Mouse (Mus musculus): ENCODE measurements around the gene Fkbp11. TPM values are rescaled to one million over a fixed set of nuclear protein-coding genes. Genes with fewer than 3 reads are reported as not detected.

Gene Fkbp11
- polyA plus RNA-seq, 2 experiments, result 70.1 to 123 TPM

GRCm38 (mm10) chr15:98726746-98727145, 1.3 kb downstream of the Fkbp11 start:
- ATAC-seq (ENCODE audit: insufficient read depth), result no peak
- DNase-seq (ENCODE audit: low read depth in 3 of 3, low spot score in 3 of 3), result no peak
- no peaks in the 10 kb centered on the region for H3K36me3 ChIP-seq (replicated peaks; ENCODE audit: control insufficient read depth, insufficient read depth, low read depth)
- peaks cover 0 to 11% of the 10 kb centered on the region in 2 experiments; a peak in 2 of 4 replicates for H3K4me1 ChIP-seq (replicated peaks; ENCODE audit: control insufficient read depth in 2 of 2, insufficient read depth in 2 of 2, low read length in 1 of 2)
- TF ChIP-seq EP300 (IDR thresholded peaks at IDR 0.05; ENCODE audit: low read depth) (no peak), CTCF (IDR thresholded peaks at IDR 0.05; ENCODE audit: low read depth) (no peak)
- peak overlapping the region; percentile 77 for H3K4me2 ChIP-seq (ENCODE audit: low read depth)
- H3K27me3 ChIP-seq (ENCODE audit: control insufficient read depth, insufficient read depth, low read length), result peaks cover 13% of the 10 kb centered on the region
- H3K9me3 ChIP-seq (ENCODE audit: control insufficient read depth, low read length), result no peaks in the 10 kb centered on the region
- H3K9ac ChIP-seq (replicated peaks), result no peak overlapping the region
- 45% methylated on average over 7 of the region's 7 CpGs for WGBS (ENCODE audit: insufficient replicate concordance)
- H3K4me3 ChIP-seq (ENCODE audit: insufficient read depth in 1 of 2, low read depth in 2 of 2, low read length in 2 of 2), result peak overlapping the region; percentile 61 to 73
- no peak overlapping the region for H3K27ac ChIP-seq

DNA sequence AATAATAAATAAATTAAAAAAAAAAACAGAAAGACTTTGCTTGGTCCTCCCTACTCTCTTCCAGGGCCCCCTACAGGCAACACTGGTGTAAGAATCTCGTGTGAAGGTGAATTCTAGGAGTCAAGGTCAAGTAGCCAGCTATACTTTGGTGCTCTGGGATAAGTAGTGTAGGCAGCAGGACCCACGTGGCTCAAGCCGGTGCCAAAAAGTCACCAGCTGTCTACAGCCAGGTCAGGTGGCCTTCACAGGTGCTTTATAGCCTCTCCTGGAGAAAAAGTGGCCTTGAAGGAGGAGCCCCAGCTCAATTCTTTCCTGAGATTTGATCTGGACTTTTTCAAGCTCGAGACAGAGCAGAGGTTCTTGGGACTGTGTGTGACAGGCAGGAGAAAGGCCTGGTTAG, 1.9 kb downstream of the Fkbp11 start:
- Histone ChIP-seq H3K27ac (no peak overlapping the region), H3K27me3 (ENCODE audit: control insufficient read depth, insufficient read depth, low read length) (peaks cover 13% of the 10 kb centered on the region), H3K9me3 (ENCODE audit: control insufficient read depth, low read length) (no peaks in the 10 kb centered on the region), H3K4me1 (replicated peaks; ENCODE audit: control insufficient read depth in 2 of 2, insufficient read depth in 2 of 2, low read length in 1 of 2) (peaks cover 0 to 11% of the 10 kb centered on the region in 2 experiments; a peak in 2 of 4 replicates), H3K9ac (replicated peaks) (no peak overlapping the region), H3K36me3 (replicated peaks; ENCODE audit: control insufficient read depth, insufficient read depth, low read depth) (no peaks in the 10 kb centered on the region), H3K4me2 (ENCODE audit: low read depth) (no peak overlapping the region), H3K4me3 (ENCODE audit: insufficient read depth in 1 of 2, low read depth in 2 of 2, low read length in 2 of 2) (no peak overlapping the region)
- 53% methylated on average over 4 of the region's 4 CpGs for WGBS (ENCODE audit: insufficient replicate concordance)
- TF ChIP-seq EP300 (IDR thresholded peaks at IDR 0.05; ENCODE audit: low read depth), result no peak
- TF ChIP-seq CTCF (IDR thresholded peaks at IDR 0.05; ENCODE audit: low read depth), result no peak; the same call in 1 of the 2 replicates
- DNase-seq (ENCODE audit: low read depth in 3 of 3, low spot score in 3 of 3) (no peak), ATAC-seq (ENCODE audit: insufficient read depth) (no peak)

DNA sequence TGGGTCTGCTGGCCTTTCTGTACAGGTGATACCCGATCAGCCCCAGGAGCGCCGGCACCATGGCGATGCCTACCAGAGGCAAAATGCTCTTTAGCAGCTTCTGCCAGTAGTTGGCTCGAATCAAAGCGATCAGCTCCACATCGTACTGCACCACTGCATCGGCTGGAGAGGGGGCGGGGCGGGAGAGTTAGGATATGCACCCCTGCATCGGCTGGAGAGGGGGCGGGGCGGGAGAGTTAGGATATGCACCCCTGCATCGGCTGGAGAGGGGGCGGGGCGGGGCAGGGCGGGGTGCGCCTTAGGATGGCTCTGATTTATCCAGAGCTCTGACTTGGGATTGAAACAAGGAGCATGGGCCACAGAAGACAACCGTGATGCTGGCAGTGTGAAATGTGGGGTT, 3.6 kb downstream of the Fkbp11 start:
- TF ChIP-seq EP300 (IDR thresholded peaks at IDR 0.05; ENCODE audit: low read depth), result no peak
- no peak for TF ChIP-seq CTCF (IDR thresholded peaks at IDR 0.05; ENCODE audit: low read depth)
- ATAC-seq (ENCODE audit: insufficient read depth) (no peak), DNase-seq (ENCODE audit: low read depth in 3 of 3, low spot score in 3 of 3) (no peak)
- 46% methylated on average over 19 of the region's 19 CpGs for WGBS (ENCODE audit: insufficient replicate concordance)
- Histone ChIP-seq H3K4me2 (ENCODE audit: low read depth) (no peak overlapping the region), H3K4me1 (replicated peaks; ENCODE audit: control insufficient read depth in 2 of 2, insufficient read depth in 2 of 2, low read length in 1 of 2) (peaks cover 0 to 9% of the 10 kb centered on the region in 2 experiments; a peak in 2 of 4 replicates), H3K9ac (replicated peaks) (no peak overlapping the region), H3K27ac (no peak overlapping the region), H3K36me3 (replicated peaks; ENCODE audit: control insufficient read depth, insufficient read depth, low read depth) (no peaks in the 10 kb centered on the region), H3K27me3 (ENCODE audit: control insufficient read depth, insufficient read depth, low read length) (peaks cover 13% of the 10 kb centered on the region), H3K4me3 (ENCODE audit: insufficient read depth in 1 of 2, low read depth in 2 of 2, low read length in 2 of 2) (no peak overlapping the region), H3K9me3 (ENCODE audit: control insufficient read depth, low read length) (no peaks in the 10 kb centered on the region)

- H3K27ac ChIP-seq, result no peak overlapping the region
- no peak overlapping the region; the same call in 1 of the 2 replicates for H3K4me2 ChIP-seq (ENCODE audit: low read depth)
- H3K4me3 ChIP-seq (ENCODE audit: insufficient read depth in 1 of 2, low read depth in 2 of 2, low read length in 2 of 2), result no peak overlapping the region
- no peak for ATAC-seq (ENCODE audit: insufficient read depth)
- 0 out of 4 replicates have a peak, but pooled peaks cover 0 to 3% of the 10 kb centered on the region in 2 experiments for H3K4me1 ChIP-seq (replicated peaks; ENCODE audit: control insufficient read depth in 2 of 2, insufficient read depth in 2 of 2, low read length in 1 of 2)
- H3K9me3 ChIP-seq (ENCODE audit: control insufficient read depth, low read length), result no peaks in the 10 kb centered on the region
- no peak for TF ChIP-seq EP300 (IDR thresholded peaks at IDR 0.05; ENCODE audit: low read depth)
- TF ChIP-seq CTCF (IDR thresholded peaks at IDR 0.05; ENCODE audit: low read depth), result no peak
- no peak overlapping the region for H3K9ac ChIP-seq (replicated peaks)
- no peaks in the 10 kb centered on the region for H3K36me3 ChIP-seq (replicated peaks; ENCODE audit: control insufficient read depth, insufficient read depth, low read depth)
- WGBS (ENCODE audit: insufficient replicate concordance), result 22% methylated on average over 14 of the region's 14 CpGs
- no peaks in the 10 kb centered on the region; the same call in 1 of the 2 replicates for H3K27me3 ChIP-seq (ENCODE audit: control insufficient read depth, insufficient read depth, low read length)
- DNase-seq (ENCODE audit: low read depth in 3 of 3, low spot score in 3 of 3), result no peak
Measured at GRCm38 (mm10) chr15:98722854-98723253, 5.1 kb downstream of the Fkbp11 start.

GRCm38 (mm10) chr15:98722191-98722590, 5.8 kb downstream of the Fkbp11 start:
- no peaks in the 10 kb centered on the region for H3K9me3 ChIP-seq (ENCODE audit: control insufficient read depth, low read length)
- ATAC-seq (ENCODE audit: insufficient read depth), result no peak
- H3K36me3 ChIP-seq (replicated peaks; ENCODE audit: control insufficient read depth, insufficient read depth, low read depth), result no peaks in the 10 kb centered on the region
- H3K4me1 ChIP-seq (replicated peaks; ENCODE audit: control insufficient read depth in 2 of 2, insufficient read depth in 2 of 2, low read length in 1 of 2), result 0 out of 4 replicates have a peak, but pooled peaks cover 0 to 3% of the 10 kb centered on the region in 2 experiments
- no peak overlapping the region for H3K4me3 ChIP-seq (ENCODE audit: insufficient read depth in 1 of 2, low read depth in 2 of 2, low read length in 2 of 2)
- no peak overlapping the region for H3K9ac ChIP-seq (replicated peaks)
- no peak overlapping the region for H3K4me2 ChIP-seq (ENCODE audit: low read depth)
- WGBS (ENCODE audit: insufficient replicate concordance), result 74% methylated on average over 8 of the region's 8 CpGs
- TF ChIP-seq CTCF (IDR thresholded peaks at IDR 0.05; ENCODE audit: low read depth) (no peak), EP300 (IDR thresholded peaks at IDR 0.05; ENCODE audit: low read depth) (no peak)
- no peak overlapping the region for H3K27ac ChIP-seq
- no peak for DNase-seq (ENCODE audit: low read depth in 3 of 3, low spot score in 3 of 3)
- H3K27me3 ChIP-seq (ENCODE audit: control insufficient read depth, insufficient read depth, low read length), result no peaks in the 10 kb centered on the region; the same call in 1 of the 2 replicates
